Mouse (Mus musculus): ENCODE measurements at regions not wholly inside any gene's neighbourhood (a gene's known extent, or its start where the extent isn't known, plus 50 kb on each side); places are given as distances from the start of the nearest gene placed in this dataset.

DNA sequence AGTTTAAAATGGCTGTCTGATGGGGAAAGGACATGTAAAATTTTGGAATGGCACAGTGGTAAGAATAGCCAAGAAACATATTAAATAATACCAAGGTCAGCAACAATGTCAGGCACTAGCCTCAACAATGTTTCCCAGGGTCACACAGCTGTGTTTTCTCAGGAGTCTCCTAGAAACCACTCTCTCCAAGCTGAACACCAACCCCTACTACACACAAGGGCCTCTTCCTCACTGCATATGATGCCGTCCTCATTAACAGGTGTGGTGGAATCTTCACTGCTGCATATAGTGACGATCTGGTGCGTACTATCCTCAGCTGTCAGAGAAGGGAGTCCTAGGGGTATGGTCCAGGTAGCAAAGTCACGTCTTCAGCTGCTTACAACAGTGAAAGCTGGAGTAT is 1275.4 kb upstream of the A1bg start:
- no peak for DNase-seq (ENCODE audit: low spot score in 2 of 2)

DNA sequence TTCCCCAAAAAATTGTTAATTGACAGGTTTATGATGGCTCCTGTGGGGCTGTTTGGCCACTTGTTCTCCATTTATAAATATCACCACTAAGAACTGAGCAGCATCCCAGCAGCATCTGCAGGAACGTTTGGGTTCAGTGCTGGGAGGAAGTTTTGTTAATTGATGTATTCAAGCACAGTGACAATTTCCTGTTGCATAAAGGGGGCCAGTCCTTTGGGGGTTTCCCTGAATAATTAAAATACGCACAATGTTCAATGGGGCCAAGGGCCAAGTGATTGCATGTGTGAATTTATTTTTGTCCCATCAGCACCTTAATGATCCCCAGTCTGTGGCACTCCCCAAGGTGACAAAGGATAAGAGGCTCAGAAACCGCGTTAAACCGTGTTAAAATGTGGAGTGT is 1272.6 kb upstream of the A1bg start:
- DNase-seq (ENCODE audit: low spot score in 2 of 2) = no peak

DNA sequence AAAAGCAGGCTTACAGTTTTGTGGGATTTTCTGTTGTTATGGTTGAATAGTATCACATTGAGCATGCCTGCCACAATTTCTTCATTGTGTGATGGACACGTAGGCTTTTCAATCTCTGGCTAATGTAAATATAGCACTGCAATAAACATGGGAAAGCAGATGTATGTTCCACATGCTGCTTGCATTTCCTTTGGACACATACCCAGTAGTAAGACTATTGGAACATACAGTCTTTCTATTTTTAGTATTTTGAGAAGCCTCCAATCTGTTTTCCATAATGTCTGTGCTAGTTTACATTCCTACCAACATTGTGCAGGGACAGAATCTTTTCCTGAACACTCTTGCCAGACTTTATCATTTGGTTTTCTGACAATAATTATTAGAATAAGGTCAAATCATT is 1269.9 kb upstream of the A1bg start:
- no peak for DNase-seq (ENCODE audit: low spot score in 2 of 2)

DNA sequence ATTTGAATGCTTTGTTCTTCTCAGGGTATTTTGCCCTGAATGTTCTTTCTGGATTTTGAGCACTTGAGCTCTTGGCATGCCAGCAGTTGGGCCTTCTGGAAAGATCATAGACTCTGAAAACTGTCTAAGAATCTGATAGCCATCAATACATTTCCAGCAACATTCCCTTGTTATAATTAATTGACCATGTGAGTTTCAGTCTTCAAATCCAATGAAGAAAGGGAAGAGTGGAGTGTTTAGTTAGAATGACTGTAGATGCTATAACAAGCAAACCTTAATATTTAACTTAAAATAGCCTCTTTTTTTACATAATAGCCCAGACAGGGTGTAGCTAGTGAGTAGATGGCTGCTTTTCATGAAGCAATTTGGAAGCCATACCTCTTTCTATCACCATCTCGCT is 1268.8 kb upstream of the A1bg start:
- no peak for DNase-seq (ENCODE audit: low spot score in 2 of 2)

DNA sequence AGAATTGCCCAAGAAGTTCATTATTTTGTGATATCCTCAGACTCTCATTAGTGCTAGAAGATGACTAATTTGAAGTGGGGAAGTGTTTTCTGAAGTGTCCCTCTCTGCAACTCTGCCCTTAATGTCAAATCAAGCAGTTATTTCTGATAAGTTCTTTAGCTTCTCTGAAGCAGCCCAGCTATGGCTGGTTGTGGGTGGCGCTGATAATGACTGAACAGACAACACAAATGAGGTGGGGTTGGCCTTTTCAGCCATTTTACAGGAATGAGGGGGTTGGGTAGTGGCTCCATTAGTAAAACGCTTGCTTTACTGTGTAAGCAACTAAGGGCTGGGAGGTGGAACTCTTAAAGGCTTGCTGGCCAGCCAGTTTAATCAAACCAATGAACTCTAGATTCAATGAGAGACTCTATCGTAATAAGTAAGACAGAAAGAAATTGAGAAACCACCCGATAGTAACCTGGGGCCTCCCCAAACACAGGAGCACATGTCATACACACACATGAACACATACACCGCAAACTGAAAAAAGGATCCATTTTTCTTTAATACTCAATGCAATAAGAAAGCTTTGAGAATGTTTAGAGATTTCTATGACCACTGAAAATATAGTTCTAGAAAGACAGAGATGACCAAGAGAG is 1268.3 kb upstream of the A1bg start:
- DNase-seq (ENCODE audit: low spot score in 2 of 2) = no peak

DNA sequence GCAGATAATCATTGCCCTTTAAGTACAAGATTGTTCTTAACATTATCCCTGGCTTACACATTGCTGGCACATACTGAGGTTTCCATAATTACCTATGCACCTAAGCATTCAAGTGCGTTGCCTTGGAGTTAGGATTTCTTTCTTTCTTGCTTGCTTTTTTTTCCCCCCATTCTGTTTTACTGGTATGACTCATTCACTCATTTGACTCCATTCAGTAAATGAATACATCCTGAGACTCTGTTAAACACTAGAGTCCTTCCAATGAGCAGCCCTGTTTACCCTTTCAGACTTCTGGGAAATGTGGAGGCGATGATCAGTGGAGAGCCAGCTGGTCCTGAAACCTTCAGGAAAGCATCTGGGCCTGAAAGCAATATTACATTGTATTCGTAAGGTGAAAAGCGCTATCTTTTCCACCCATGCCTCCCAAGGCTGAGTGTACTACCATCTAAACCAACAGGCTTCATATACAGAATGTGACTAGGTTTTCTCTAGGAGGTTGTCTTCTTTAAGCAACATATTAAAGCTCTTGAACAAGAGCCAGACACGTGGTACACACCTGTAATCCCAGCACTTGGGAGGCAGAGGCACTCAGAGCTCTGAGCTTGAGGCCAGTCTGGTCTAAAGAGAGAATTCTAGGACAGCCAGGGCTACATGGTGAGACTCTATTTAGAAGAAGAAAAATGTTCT is 1267.6 kb upstream of the A1bg start:
- no peak for DNase-seq (ENCODE audit: low spot score in 2 of 2)

DNA sequence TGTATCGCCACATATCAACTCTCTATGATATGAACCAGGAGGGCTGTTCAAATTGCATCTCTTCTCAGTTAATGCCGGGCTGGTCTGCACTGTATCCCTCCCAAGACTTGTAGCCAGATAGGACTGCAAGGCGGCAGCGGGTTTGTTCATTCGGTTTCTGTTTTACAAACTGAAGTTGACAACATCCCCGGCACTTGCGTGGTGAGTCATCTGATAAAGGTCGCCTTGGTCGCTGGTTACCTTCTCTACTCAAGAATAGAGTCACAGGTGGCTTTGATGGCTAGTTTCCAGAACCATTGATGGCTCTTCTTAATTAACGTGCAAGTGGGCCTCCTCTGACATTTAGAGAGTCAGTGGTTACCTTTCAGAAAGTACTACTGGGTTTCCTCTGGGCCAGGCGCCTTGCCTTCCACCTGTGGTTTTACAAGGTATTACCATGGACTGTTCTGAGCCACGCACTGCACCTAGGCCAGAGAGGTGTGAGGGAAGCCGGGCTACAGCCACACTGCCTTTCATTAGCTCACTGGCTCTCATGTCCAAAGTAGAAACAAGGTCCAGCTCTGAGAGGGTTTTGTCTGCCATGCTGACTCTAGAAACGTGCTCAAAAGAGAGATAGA is 1266.9 kb upstream of the A1bg start:
- no peak for DNase-seq (ENCODE audit: low spot score in 2 of 2)

DNA sequence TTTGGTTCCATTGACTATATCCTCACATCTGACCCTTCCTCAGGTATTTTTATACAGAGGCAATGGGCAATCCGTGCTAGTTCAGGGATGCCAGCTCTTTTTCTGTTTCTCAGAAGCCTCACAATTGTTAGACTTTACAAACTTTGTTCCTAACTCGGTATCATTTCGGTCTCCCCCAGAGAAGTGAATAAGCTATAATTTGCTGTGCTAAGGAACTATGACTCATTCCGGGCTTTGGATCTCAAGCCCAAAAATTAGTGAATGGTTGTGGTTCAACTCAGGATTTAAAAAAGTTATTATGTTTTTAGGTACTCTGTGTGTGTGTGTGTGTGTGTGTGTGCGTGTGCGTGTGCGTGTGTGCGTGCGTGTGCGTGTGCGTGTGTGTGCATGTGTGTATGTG is 1263.7 kb upstream of the A1bg start:
- no peak for DNase-seq (ENCODE audit: low spot score in 2 of 2)

DNA sequence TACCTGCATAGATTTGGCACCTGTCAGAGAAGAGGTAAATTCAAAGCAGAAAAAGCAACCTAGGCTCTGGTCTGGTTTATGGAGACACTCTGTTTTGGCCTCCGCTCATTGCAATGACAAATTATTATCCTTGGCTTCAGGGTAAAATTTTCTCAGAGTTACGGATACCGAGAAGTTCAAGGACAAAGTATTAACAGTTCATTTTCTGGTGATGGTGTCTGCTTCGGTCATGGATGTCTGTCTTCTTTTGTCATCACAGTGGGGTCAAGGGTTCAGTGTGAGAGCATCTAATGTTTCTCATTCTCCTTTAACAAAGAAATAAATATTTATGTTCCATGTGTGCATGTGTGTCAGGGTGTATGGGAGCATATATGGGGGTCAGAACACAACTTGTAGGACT is 1261.0 kb upstream of the A1bg start:
- no peak for DNase-seq (ENCODE audit: low spot score in 2 of 2)

DNA sequence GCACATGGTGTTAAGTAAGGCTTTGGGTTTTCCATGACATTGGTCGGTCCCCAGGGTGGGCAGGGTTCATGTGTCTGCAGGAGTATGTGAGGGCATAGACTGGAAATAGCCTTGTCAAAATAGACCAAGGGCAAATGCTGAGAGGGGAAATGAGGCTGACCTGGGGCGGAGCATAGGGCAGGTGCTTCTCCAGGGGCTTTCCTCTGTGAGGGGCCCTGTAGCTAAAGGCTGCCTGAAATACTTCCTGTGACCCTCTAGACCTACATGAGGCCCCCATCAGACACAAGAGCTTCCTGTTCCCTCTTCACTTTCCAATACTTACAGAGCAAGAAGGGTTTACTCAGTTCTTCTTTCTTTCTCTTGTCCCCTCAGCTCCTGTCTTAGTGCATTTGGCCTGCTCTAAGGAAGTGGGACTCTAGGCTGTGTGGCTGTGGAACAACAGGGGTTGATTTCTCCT is 1258.7 kb upstream of the A1bg start:
- no peak for DNase-seq (ENCODE audit: low spot score in 2 of 2)

DNA sequence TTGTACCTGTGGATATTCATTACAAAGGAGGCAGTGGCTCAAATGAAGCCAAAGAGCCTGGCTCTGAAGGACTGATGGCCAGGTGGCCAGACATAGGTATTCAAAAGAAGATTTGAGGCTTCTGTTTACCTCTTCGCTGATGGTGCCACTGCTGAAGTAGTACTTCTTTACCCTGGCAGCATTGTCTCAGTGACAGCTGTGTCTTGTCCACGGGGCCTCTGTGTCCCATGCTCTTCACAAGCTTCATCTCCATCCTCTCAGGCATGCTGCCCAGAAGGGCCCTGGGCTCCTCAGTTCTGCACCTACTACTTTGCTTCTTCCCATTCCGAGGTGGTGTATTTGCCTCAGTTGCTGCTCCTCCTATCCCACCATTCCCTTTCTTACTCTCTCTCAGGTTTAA is 1257.9 kb upstream of the A1bg start:
- no peak for DNase-seq (ENCODE audit: low spot score in 2 of 2)

DNA sequence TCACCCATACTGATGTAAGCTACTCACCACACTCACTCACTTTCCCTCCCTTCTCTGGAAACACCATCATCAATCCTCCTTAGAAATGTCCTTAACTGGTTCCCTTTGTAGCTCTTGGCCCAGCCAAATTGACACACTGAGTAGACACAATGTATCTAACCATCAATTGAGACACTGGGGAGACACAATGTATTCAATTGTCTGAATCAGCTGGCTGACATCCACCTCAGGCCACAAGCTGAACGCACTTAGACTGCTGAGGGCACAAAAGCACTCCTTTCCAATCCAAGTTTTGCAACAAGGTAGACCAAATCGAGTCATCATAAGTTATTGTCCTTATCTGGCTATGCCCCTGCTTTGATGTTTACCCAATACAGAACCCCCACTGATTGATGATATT is 1257.0 kb upstream of the A1bg start:
- no peak for DNase-seq (ENCODE audit: low spot score in 2 of 2)

DNA sequence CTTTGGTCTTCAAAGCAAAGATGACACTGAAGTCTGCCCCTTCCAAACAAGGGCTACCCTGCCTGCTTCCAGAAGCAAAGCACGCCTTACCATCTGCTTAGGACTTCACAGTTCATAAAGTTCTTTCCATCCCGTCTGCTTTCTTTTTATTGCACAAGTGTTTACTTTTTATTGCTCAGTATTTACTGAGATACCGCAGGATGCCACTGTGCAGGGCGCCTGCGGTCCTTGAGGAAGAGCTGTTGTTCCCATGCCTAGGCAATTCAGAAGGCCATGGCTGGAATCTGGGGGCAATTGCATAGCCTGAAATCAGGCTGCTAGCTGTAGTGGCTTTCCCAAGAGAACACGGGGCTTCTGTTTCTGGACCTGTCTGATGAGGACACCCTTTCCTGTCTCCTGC is 1255.8 kb upstream of the A1bg start:
- DNase-seq (ENCODE audit: low spot score in 2 of 2) = no peak

DNA sequence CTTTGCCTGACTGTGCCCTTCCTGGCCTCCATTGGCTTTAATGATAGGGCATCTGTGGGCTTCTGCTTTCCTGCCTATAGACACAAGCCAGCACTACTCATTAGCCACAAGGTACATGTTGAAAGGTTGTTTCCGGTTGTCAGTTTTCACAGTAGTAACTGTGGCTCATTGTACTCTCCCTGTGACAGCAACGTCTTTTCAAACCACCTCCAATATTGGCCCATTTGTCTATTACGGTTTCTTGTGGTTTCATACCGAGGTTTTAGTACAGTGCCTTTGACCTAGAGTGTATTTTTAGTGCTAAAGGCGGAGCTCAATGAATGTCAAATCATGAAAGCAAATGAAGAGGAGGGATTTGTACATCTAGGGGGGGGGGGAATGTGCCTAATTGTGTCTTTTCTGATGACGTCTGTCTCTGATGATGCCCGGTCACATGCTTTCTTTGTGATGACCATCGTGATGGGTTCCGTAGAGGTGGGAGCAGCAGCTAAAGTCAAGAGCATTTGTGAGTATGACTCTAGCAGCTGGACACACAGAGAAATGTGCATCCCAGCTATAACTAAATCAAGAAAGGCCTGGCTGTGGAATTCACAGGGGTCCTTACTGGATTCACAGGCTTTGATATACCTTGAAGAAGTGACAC is 1255.1 kb upstream of the A1bg start:
- no peak for DNase-seq (ENCODE audit: low spot score in 2 of 2)

DNA sequence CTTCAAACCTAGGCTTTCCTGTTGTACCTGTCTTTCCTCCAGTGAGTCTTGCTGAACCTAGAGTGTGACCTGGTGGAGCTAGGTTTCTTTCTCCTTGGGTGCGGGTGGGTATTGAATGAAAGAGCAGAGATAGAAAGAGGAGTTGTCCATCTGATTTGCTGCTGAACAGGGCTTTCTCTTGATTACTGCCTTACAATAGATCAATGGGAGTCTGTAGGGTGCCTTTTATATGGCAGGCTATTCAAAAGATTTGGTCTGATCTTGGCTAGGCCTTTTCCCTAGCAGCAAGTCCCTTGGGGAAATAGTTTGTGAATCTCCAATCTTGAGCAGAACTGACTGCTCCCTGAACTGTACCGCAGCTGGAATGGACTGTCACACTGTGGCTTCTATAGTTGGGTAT is 1253.3 kb upstream of the A1bg start:
- no peak for DNase-seq (ENCODE audit: low spot score in 2 of 2)

DNA sequence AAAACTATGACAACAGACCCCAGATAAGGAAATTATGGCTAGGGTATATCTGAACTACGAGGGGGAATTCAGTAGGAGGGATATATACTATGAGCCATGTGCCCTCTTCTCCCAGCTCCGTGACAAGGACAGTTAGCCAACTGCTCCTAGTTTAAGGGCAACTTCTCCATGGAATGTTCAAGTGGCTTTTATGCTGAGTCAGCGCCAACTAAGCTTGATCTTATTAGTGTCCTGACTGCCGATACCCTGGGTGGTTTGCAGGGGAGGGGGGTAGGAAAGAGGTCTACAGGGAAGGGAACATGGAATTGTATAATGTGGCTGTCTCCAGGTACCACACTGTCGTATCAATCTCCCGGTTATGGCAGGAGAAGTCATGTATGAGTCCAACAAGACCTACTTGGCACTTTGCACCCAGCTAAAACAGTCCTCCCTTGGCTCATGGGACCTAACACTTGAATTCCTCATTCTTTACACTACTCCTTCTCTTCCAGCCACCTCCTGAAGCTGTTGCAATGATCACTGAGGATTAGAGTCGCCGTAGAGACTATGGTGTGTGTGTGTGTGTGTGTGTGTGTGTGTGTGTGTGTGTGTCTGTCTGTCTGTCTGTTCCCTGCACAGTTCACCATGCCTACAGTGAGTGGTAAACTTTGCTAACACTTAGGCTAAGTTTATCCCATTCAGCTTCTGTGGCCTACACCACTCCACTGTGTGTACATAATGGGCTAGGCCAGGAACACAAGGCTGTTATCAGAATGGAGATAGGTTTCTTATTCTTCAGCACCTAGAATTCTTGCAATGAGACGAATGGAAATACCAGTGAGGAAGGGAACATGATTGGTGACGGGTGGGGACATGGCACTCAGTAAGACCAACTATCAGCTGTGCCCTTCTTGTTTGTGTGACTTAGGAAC is 1251.1 kb upstream of the A1bg start:
- DNase-seq (ENCODE audit: low spot score in 2 of 2) = no peak

DNA sequence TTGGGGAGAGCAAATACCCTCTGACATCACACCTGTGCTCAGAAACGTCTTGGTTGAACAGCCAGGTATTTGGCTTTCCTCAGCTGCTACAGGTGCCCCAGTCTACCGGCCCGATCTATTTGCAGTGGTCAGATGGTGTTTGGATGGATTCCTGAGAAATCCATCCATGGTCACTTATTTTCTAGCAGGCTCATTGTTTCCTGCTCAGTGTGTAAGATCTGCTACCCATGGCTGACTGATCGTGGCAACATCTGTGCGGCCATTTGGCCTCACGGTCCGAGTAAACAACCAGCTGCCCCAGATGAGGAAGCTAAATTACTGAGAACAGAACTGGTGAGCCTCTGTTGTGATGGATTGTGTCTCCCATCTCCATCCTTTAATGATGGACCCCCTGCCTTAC is 1248.8 kb upstream of the A1bg start:
- DNase-seq (ENCODE audit: low spot score in 2 of 2) = no peak

DNA sequence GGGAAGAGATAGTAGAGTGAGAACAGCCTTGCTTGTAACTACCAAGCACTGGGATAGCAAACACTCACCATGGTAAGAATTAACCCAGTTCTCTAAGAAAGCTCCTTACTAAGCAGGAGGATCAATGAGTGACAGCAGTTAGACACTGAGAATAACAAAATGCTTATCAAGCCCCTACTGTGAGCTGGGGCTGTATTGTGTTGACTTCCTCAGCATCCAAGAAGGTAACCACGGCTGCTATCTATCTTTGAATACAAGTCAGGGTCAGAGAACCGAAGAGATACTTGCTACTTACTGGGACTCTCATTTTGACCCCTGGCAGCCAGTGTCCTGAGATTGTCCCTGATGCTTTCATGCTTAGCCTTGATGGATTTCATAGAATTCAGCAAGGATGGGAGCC is 1248.4 kb upstream of the A1bg start:
- DNase-seq (ENCODE audit: low spot score in 2 of 2) = no peak

DNA sequence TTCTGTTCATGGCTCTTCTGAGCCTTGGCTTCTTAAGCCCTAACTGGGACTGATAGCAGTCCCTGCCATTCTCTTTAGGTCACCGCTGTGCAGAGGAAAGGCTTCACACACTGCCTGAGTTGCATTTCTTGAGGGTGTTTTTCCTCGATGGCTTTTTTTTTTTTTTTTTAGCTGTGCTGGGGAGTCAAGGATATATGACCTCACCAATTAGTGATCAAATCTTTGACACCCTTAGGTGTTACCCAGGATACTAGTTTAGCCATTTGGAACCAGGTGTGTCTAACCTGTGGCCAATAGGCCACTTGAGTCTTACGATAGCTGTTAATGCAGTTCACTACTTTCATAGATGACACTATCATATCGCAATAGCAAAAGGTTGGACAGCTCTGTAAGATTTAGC is 1247.5 kb upstream of the A1bg start:
- no peak for DNase-seq (ENCODE audit: low spot score in 2 of 2)

DNA sequence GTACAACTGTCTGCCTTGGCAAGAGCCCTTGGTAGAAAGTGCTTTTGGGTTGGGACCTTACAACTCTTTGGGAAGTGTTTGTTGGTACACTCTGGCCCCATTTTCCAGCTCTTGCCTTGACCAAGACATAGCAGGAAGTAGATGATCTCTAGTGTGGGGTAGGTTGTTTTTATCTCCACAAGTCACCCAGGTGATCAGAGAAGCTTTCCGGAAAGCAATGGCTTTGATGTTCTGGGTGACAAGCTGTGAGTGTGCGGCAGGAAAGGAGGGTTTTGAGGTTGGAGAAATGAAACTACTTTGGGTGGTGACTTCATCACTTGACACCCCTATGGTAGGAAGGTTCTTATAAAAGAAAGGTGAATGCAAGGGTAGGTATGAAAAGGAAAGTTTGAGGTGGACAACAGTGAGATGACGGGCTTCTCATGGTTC is 1246.8 kb upstream of the A1bg start:
- no peak for DNase-seq (ENCODE audit: low spot score in 2 of 2)

DNA sequence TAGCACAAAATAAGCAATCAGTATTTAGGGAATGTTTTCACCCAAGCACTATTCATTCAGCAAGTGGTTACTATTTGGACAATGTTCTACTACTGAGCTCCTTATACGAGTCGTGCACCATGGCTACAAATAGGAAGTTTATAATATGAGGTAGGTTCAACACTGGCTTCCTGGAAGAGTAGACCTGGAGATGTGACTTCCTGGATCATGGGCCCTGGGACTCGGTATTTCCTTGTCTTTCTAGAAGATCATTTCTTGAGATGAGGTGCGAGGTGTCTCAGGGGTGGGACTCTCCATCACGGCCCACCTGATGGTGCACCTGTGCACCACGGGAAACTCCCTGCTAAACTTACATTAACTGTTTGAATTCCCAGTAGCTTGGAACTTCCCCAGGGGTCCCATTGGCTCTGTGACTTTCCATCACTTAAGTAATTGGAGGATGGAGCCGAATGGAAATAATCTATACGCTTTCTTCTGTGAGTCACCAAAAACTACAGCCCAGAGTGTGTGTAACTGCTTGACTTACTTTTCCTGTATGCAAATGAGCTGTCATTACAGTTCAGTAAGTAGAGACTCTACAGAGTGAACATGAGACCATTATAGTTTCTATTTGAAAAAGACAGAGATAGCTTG is 1246.3 kb upstream of the A1bg start:
- no peak for DNase-seq (ENCODE audit: low spot score in 2 of 2)
